Mouse (Mus musculus): Measurements from ENCODE around the gene Hmx3. TPM values are rescaled to one million over a fixed set of nuclear protein-coding genes. Genes with fewer than 3 reads are reported as not detected.

Gene Hmx3
- polyA plus RNA-seq, 1 experiment, result not detected

GRCm38 (mm10) chr7:131556116-131556515 lies 13.4 kb downstream of the Hmx3 start:
- no peak overlapping the region for H3K4me3 ChIP-seq (ENCODE audit: insufficient read depth, low read length)
- TF ChIP-seq CTCF (IDR thresholded peaks at IDR 0.05; ENCODE audit: extremely low read depth, insufficient read depth, low read length), result no peak
- no peak overlapping the region for H3K27ac ChIP-seq (ENCODE audit: insufficient read depth, low read length)
- H3K4me1 ChIP-seq (ENCODE audit: control insufficient read depth, insufficient read depth, low read length), result no peaks in the 10 kb centered on the region

- no peak overlapping the region for H3K4me3 ChIP-seq (ENCODE audit: insufficient read depth, low read length)
Observed at GRCm38 (mm10) chr7:131556541-131557271, 14.0 kb downstream of the Hmx3 start.

DNA sequence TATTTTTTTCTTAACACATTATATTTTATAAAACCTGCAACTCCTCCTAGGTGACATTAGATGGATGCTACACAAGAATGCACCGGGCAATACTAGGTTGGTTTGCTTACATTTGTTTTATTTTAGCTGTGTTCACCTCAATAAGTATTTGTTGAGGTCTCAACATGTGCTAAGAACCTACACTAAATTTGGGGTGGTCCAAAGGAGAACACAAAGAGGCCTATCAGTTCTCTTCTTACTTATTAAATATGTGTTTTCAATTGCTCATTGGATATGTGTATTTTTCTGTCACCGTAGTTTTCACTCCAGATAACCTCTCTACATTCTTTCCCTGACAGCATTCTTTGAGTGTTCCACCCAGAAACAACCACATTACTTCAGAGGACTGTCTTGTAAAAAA lies 15.1 kb downstream of the Hmx3 start:
- Histone ChIP-seq H3K4me3 (ENCODE audit: insufficient read depth, low read length) (no peak overlapping the region), H3K27ac (ENCODE audit: insufficient read depth, low read length) (no peak overlapping the region), H3K4me1 (ENCODE audit: control insufficient read depth, insufficient read depth, low read length) (no peaks in the 10 kb centered on the region)
- TF ChIP-seq CTCF (IDR thresholded peaks at IDR 0.05; ENCODE audit: extremely low read depth, insufficient read depth, low read length) (no peak), POLR2A (IDR thresholded peaks at IDR 0.05; ENCODE audit: extremely low read depth, insufficient read depth, low read length) (no peak)

More at GRCm38 (mm10) chr7:131556541-131557271, 14.0 kb downstream of the Hmx3 start:
- no peak overlapping the region for H3K27ac ChIP-seq (ENCODE audit: insufficient read depth, low read length)
- H3K4me1 ChIP-seq (ENCODE audit: control insufficient read depth, insufficient read depth, low read length), result no peaks in the 10 kb centered on the region
- TF ChIP-seq CTCF (IDR thresholded peaks at IDR 0.05; ENCODE audit: extremely low read depth, insufficient read depth, low read length), result no peak
- no peak for TF ChIP-seq POLR2A (IDR thresholded peaks at IDR 0.05; ENCODE audit: extremely low read depth, insufficient read depth, low read length)

DNA sequence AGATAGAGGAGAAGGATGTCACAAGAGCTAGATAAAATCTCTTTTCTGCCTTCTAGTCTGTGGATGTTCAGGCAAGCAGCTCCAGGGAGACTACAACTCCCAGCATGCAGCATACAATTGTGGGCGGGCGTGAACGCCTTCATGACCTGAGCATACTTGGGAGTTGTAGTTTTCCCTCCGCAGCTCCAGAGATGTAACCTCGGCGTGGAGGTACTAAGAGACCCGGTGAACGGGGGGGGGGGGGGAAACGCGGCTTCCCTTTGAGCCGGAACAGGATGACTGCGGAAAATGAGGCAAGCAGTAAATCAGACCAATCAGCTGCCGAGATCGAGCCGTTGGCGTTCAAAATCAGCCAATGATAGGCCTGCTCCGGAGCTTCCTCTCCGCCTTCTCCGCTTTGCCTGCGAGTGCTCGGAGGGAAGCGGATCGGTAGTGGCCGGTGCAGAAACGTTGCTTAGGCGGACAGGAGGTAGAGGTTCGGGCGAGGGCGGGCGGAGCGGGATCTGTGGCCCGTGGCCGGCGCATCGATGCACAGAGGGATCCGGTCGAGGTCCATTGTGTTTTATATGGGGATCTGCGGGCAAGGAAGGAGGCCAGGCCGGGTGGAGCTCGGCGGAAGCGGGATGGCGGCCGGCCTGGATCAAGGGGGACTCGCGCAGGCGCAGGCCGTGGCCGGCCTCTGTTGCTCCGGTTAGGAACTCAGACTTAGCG lies 17.5 kb downstream of the Hmx3 start, which contains the start of gene Bub3:
Gene Bub3 (plus strand): TSS at position 237 of the 711 bp plus-strand sequence.
- H3K4me3 ChIP-seq (ENCODE audit: insufficient read depth, low read length), result peak within 1 kb of the TSS; percentile 92
- no peaks in the 10 kb centered on the region for H3K4me1 ChIP-seq (ENCODE audit: control insufficient read depth, insufficient read depth, low read length)
- no peak for TF ChIP-seq CTCF (IDR thresholded peaks at IDR 0.05; ENCODE audit: extremely low read depth, insufficient read depth, low read length)
- peak; percentile 93 for TF ChIP-seq POLR2A (IDR thresholded peaks at IDR 0.05; ENCODE audit: extremely low read depth, insufficient read depth, low read length)
- peak within 1 kb of the TSS; percentile 81 for H3K27ac ChIP-seq (ENCODE audit: insufficient read depth, low read length)

- Histone ChIP-seq H3K4me3 (ENCODE audit: insufficient read depth, low read length) (peak overlapping the region; percentile 92), H3K4me1 (ENCODE audit: control insufficient read depth, insufficient read depth, low read length) (no peaks in the 10 kb centered on the region), H3K27ac (ENCODE audit: insufficient read depth, low read length) (no peak overlapping the region)
- TF ChIP-seq POLR2A (IDR thresholded peaks at IDR 0.05; ENCODE audit: extremely low read depth, insufficient read depth, low read length) (no peak), CTCF (IDR thresholded peaks at IDR 0.05; ENCODE audit: extremely low read depth, insufficient read depth, low read length) (no peak)
Observed at GRCm38 (mm10) chr7:131560697-131561042, 18.0 kb downstream of the Hmx3 start.

GRCm38 (mm10) chr7:131575246-131575645 lies 32.6 kb downstream of the Hmx3 start:
- no peak overlapping the region for H3K4me3 ChIP-seq (ENCODE audit: insufficient read depth, low read length)
- H3K4me1 ChIP-seq (ENCODE audit: control insufficient read depth, insufficient read depth, low read length), result no peaks in the 10 kb centered on the region
- TF ChIP-seq POLR2A (IDR thresholded peaks at IDR 0.05; ENCODE audit: extremely low read depth, insufficient read depth, low read length), result no peak
- TF ChIP-seq CTCF (IDR thresholded peaks at IDR 0.05; ENCODE audit: extremely low read depth, insufficient read depth, low read length), result 0 out of 2 replicates have a peak, but pooled peaks have one; percentile 6
- no peak overlapping the region for H3K27ac ChIP-seq (ENCODE audit: insufficient read depth, low read length)

GRCm38 (mm10) chr7:131582178-131582577 lies 39.5 kb downstream of the Hmx3 start:
- TF ChIP-seq CTCF (IDR thresholded peaks at IDR 0.05; ENCODE audit: extremely low read depth, insufficient read depth, low read length) (no peak), POLR2A (IDR thresholded peaks at IDR 0.05; ENCODE audit: extremely low read depth, insufficient read depth, low read length) (no peak)
- no peak overlapping the region for H3K27ac ChIP-seq (ENCODE audit: insufficient read depth, low read length)
- no peaks in the 10 kb centered on the region for H3K4me1 ChIP-seq (ENCODE audit: control insufficient read depth, insufficient read depth, low read length)
- H3K4me3 ChIP-seq (ENCODE audit: insufficient read depth, low read length), result no peak overlapping the region

GRCm38 (mm10) chr7:131585551-131585950 lies 42.9 kb downstream of the Hmx3 start:
- TF ChIP-seq CTCF (IDR thresholded peaks at IDR 0.05; ENCODE audit: extremely low read depth, insufficient read depth, low read length), result no peak
- TF ChIP-seq POLR2A (IDR thresholded peaks at IDR 0.05; ENCODE audit: extremely low read depth, insufficient read depth, low read length), result no peak
- H3K4me1 ChIP-seq (ENCODE audit: control insufficient read depth, insufficient read depth, low read length), result no peaks in the 10 kb centered on the region
- no peak overlapping the region for H3K27ac ChIP-seq (ENCODE audit: insufficient read depth, low read length)
- H3K4me3 ChIP-seq (ENCODE audit: insufficient read depth, low read length), result no peak overlapping the region

Other genes starting within 250 kb of the Hmx3 start
- gene Cuzd1, start 220.6 kb upstream of the Hmx3 start, polyA plus RNA-seq (2012; rRNA removed), result 0.47 and 0.75 TPM in 2 replicates
- 0.34 TPM in 1 of 2 replicates, not detected in the other for gene Fam24b, start 213.4 kb upstream of the Hmx3 start, polyA plus RNA-seq (2012; rRNA removed)
- not detected in 2 replicates for gene Fam24a, start 209.0 kb upstream of the Hmx3 start, polyA plus RNA-seq (2012; rRNA removed)
- 14.2 and 15.2 TPM in 2 replicates for gene 2310057M21Rik, start 180.1 kb upstream of the Hmx3 start, polyA plus RNA-seq (2012; rRNA removed)
- 59.5 and 64.4 TPM in 2 replicates for gene Pstk, start 171.7 kb upstream of the Hmx3 start, polyA plus RNA-seq (2012; rRNA removed)
- gene Ikzf5, start 132.3 kb upstream of the Hmx3 start, polyA plus RNA-seq (2012; rRNA removed), result 17.8 and 18.4 TPM in 2 replicates
- gene Acadsb, start 132.3 kb upstream of the Hmx3 start, polyA plus RNA-seq (2012; rRNA removed), result 36.2 and 38.5 TPM in 2 replicates
- gene Hmx2, start 5.9 kb downstream of the Hmx3 start, polyA plus RNA-seq (2012; rRNA removed), result not detected in 2 replicates
- 82.0 and 88.8 TPM in 2 replicates for gene Bub3, start 17.4 kb downstream of the Hmx3 start, polyA plus RNA-seq (2012; rRNA removed)

Measured in cortical plate, adult 2 months (tissue).